Mouse (Mus musculus): ENCODE measurements around the gene Osbpl3.

DNA sequence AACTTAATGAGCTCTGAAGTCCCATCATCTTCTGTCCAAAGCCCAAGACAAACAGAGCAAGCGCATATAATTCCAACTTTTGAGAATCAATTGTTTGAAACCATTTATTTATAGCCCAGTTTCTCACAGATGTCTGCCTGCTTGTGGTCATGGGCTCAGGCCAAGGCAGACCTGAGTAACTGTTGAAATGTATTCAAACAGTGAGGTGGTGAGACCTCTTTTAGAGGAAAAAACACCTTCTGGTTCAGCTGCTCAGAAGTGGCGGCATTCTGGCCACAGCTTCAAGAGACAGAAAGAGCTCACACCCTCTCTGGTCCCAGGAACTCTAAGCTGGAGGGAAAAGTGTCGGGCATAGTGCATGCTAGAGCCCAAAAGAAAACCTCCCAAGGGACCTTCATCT lies 61.6 kb downstream of the Osbpl3 start:
- TF ChIP-seq CTCF (IDR thresholded peaks at IDR 0.05; ENCODE audit: borderline replicate concordance, insufficient read depth, low read depth, low read length) (no peak), POLR2A (IDR thresholded peaks at IDR 0.05; ENCODE audit: borderline replicate concordance, insufficient read depth, low read length) (no peak)
